Mouse (Mus musculus) erythroblast, embryonic 14.5 days (primary cell): ENCODE results near the gene Megf6.

Experiments
- GATA1 ChIP-seq: IDR thresholded peaks from 2 replicates; pipeline ENCODE4 v1.6.1; 2012; ENCODE audit warnings: low read length, inconsistent platforms, mixed read lengths
- TAL1 ChIP-seq: IDR thresholded peaks from 3 replicates; pipeline ENCODE4 v1.6.1; 2012; ENCODE audit warnings: low read length, inconsistent platforms, mixed read lengths

GRCm38 (mm10) chr4:154207261-154207660 lies 36.7 kb downstream of the Megf6 start:
- TF ChIP-seq GATA1 = no peak
- no peak for TF ChIP-seq TAL1
